Mouse (Mus musculus) liver, postnatal 0 days (tissue): ENCODE measurements around the gene Nop56.

Experiments used
- CTCF ChIP-seq: sonication (generic); IDR thresholded peaks from 2 replicates; pipeline ENCODE4 v1.5.1; 2016; ENCODE audit warnings: antibody characterized with exemption, low read depth
- EP300 ChIP-seq: IDR thresholded peaks from 2 replicates; pipeline ENCODE4 v1.6.1; 2016; ENCODE audit warnings: antibody characterized with exemption, low read depth, mild to moderate bottlenecking

DNA sequence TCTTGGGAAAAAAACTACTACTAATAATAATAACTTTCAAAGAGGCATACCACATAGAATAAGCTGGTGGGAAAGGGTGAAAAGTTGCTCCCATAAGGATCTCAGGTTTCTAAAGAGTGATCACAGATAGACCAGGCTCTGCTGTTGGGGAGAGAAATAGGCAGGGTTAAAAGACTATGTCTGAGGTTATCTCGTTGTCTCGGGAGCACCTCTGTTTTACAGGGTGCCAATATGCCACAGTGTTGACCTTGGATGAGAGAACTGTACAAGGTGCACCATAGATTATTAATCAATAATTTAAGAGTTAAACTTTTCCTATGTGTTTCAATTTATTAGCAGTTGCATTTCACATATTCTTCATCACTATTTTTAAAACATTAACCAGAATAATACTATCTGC, 12.3 kb upstream of the Nop56 start:
- no peak for TF ChIP-seq CTCF
- no peak for TF ChIP-seq EP300
